Mouse (Mus musculus) G1E (cell line): ENCODE results near the gene Kifc1. TPM values are rescaled to one million over a fixed set of nuclear protein-coding genes. Genes with fewer than 3 reads are reported as not detected.
A peak's percentile ranks its signal among the peaks of the same experiment; 100 is the strongest.
"Not testable (repeated sequence)": the region's sequence is repeated elsewhere in the genome, so short reads cannot be mapped to it uniquely, and the experiment has no call there.

Experiments used
- ATAC-seq: 2 replicates; pipeline ENCODE4 v1.8.0; 2016; ENCODE audit warnings: mild to moderate bottlenecking; ENCODE audit not compliant: insufficient number of reproducible peaks, poor library complexity, low FRiP score, severe bottlenecking; ENCODE audit errors: extremely low read depth
- DNase-seq: peaks from one replicate; pipeline ENCODE4 v3.0.0; 2012; ENCODE audit warnings: low spot score
- H3K27me3 ChIP-seq: 2 replicates; pipeline ENCODE4 v1.6.1; 2012; ENCODE audit warnings: mild to moderate bottlenecking, low read length, inconsistent platforms; ENCODE audit not compliant: insufficient read depth
- H3K36me3 ChIP-seq: replicated peaks from 2 replicates; pipeline ENCODE3; 2012; ENCODE audit warnings: mild to moderate bottlenecking, inconsistent platforms
- H3K4me1 ChIP-seq: 2 replicates; pipeline ENCODE4 v1.6.1; 2012; ENCODE audit warnings: low read depth, low read length, inconsistent platforms, mixed read lengths; ENCODE audit not compliant: insufficient read depth
- H3K4me3 ChIP-seq: 2 replicates; pipeline ENCODE4 v1.5.1; 2012; ENCODE audit warnings: low read depth, mild to moderate bottlenecking, inconsistent platforms, low read length, moderate library complexity, mixed read lengths
- H3K9me3 ChIP-seq: replicated peaks from 2 replicates; pipeline ENCODE4 v1.6.1; 2012; ENCODE audit warnings: inconsistent platforms
- CTCF ChIP-seq: IDR thresholded peaks from 2 replicates; pipeline ENCODE4 v1.5.1; 2012; ENCODE audit warnings: low read depth, low read length, inconsistent platforms, mixed read lengths
- GATA1 ChIP-seq: IDR thresholded peaks from 2 replicates; pipeline ENCODE4 v1.6.1; 2012; ENCODE audit warnings: borderline replicate concordance, low read length, inconsistent platforms, mixed read lengths
- GATA2 ChIP-seq: IDR thresholded peaks from 2 replicates; pipeline ENCODE4 v1.6.1; 2012; ENCODE audit warnings: low read depth, low read length, inconsistent platforms, borderline replicate concordance
- POLR2AphosphoS5 ChIP-seq: IDR thresholded peaks from 2 replicates; pipeline ENCODE4 v1.6.1; 2012; ENCODE audit warnings: low read depth, low read length, inconsistent platforms; ENCODE audit not compliant: insufficient replicate concordance
- TAL1 ChIP-seq: conservative IDR thresholded peaks from 2 replicates; pipeline ENCODE4 v1.6.1; 2012; ENCODE audit warnings: low read depth, low read length, inconsistent platforms, mixed read lengths
- polyA plus RNA-seq: library from polyadenylated mRNA; stranded (reverse); fragments of >175 nt; gene quantifications from 2 replicates; pipeline ENCODE4 v1.2.3, GENCODE M21; 2012
- total RNA-seq, 2 experiments: library from RNA; stranded (forward) in 1 of 2; stranded (reverse) in 1 of 2; fragments of 200-1000 nt in 1 of 2; fragments of >200 nt in 1 of 2; fragmentation: Nextera tagmentation in 1 of 2; gene quantifications; 2 replicates each; pipeline ENCODE4 v1.2.3; 2014 to 2017

Gene Kifc1
- total and polyA plus RNA-seq, 3 experiments = 33.7 to 76.6 (median 58.2) TPM

DNA sequence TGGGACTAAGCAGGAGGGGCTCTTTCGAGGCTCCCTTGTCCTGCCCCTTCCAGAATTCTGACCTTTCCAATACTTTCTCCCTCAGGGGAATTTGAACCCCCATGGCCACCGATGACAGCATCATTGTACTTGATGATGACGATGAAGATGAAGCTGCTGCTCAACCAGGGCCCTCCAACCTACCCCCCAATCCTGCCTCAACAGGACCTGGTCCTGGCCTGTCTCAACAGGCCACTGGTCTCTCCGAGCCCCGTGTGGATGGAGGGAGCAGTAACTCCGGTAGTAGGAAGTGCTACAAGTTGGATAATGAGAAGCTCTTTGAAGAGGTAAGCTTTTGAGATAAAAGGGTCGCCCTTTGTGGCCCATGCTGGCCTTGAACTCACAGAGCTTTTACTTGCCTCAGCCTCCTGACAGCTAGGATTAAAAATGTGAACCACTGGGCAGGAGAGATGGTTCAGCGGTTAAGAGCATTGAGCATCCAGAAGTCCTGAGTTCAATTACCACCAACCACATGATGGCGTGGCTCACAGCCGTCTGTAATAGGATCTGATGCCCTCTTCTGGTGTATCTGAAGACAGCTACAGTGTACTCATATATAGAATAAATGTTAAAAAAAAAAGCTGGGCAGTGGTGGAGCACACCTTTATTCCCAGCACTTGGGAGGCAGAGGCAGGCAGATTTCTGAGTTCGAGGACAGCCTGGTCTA, 20.0 kb upstream of the Kifc1 start:
- Histone ChIP-seq H3K4me1 (peaks cover 78% of the 10 kb centered on the region), H3K9me3 (no peaks in the 10 kb centered on the region), H3K36me3 (peaks cover 50% of the 10 kb centered on the region), H3K27me3 (no peaks in the 10 kb centered on the region), H3K4me3 (peak overlapping the region; percentile 97)
- TF ChIP-seq GATA1 = no peak
- no peak for TF ChIP-seq GATA2
- TF ChIP-seq POLR2AphosphoS5 = no peak
- no peak for TF ChIP-seq CTCF
- TF ChIP-seq TAL1 = no peak
- DNase-seq (no peak), ATAC-seq (no peak)

DNA sequence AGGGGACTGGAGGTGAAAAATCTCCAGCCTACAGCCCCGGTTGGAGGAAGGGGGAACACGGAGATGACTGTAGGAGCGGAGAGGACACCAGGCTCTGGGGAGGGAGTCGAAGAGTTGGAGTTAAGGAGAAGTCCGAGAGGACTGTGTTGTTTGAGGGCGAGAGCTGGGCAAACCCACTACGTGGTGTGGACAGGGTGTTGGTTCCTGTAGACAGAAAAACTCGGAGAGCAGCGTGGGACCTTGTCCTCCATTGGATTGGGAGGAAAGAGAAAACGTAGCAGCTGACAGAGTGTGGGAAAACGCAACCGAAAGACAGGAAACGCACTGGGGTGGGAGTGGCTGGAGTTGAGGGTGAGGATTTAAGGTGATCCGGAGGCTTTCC, 19.4 kb upstream of the Kifc1 start:
- Histone ChIP-seq H3K36me3 (peaks cover 45% of the 10 kb centered on the region), H3K4me1 (peaks cover 73% of the 10 kb centered on the region), H3K4me3 (peak overlapping the region; percentile 97), H3K9me3 (no peaks in the 10 kb centered on the region), H3K27me3 (no peaks in the 10 kb centered on the region)
- no peak for ATAC-seq
- DNase-seq = peak; percentile 66
- TF ChIP-seq CTCF (no peak), GATA2 (no peak), TAL1 (no peak), POLR2AphosphoS5 (no peak)

DNA sequence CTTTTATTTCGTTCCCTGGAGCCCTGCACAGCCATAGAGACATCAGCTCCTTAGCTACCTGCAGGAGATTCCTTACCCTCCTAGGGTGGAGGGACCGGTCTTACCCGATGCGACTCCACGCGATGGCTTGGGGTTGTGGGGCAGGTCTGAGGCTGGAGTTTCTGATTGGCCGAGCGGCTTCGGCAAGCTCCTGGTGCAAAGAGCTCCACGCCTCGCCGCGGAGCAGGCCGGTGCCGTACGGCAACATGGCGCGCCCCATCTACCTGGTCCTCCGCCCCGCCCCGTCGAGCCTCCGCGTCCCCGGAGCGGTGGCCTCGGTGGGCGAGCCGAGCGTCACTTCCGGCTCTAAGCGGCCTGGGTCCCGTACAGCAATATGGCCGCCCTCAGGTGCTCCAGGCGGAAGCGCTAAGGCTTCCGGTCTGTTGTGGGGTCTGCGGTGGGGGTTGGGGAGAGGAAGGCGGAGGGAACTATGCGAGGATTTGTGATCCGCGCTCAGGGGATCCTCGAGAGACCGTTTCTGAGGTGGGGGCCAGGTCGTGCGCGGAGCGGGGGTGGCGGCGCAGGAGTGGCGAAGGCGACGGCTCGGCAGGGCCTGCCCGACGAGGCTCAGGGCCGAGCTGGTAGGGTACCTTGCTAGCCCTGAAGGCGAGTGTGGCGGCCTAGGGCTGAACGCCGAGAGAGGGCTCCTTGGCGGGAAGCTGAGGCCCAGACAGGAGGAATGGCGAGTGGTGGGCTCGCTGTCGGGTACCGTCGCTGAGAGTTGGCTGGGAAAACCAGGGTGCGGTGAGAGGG, 18.8 kb upstream of the Kifc1 start, which contains the start of gene Daxx:
Daxx (plus strand) TSS at position 338 of the 792 bp plus-strand sequence.
- peaks cover 71% of the 10 kb centered on the region for H3K4me1 ChIP-seq
- ATAC-seq = peak; percentile 87

DNA sequence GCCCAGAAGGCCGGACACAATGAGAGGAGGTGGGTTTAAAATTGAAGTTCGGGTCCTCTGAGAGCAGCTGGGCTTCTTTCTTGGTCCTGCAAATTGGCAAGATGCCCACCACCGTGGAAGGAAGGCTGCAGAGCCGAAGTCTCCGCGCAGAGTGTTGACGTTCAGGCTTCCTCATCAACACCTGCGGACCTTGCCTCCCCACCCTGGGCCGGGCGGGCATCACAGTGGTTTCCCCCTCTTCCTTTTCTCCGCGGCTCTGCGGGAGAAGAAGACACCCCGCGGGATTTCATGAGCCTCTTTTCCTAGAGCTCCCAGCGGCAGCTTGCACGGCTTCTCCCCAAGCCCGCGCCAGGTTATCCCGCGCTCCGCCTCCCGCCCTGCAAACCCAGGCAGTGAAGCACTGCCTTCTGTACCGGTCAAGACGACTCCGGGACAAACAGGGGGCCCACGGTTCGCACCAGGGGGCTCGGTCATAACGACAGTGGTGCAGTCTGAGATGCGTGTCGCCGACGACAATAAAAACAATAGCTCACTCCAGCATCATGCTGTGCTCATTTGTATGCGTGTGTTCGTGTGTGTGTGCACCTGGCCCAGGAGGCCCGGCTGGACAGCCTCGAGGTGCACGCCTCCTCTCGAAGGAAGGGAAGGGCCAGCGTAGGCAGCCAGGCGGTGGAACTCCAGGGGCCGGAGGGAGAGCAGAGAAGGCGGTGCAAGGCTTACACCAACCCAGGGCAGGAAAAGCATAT, 18.0 kb upstream of the Kifc1 start:
- H3K9me3 ChIP-seq = no peaks in the 10 kb centered on the region
- ATAC-seq (no peak), DNase-seq (peak; percentile 57)
- peaks cover 32% of the 10 kb centered on the region for H3K36me3 ChIP-seq
- peaks cover 71% of the 10 kb centered on the region for H3K4me1 ChIP-seq
- H3K4me3 ChIP-seq = peak overlapping the region; percentile 97
- H3K27me3 ChIP-seq = no peaks in the 10 kb centered on the region
- no peak for TF ChIP-seq POLR2AphosphoS5
- TF ChIP-seq GATA1 = no peak
- no peak for TF ChIP-seq GATA2
- TF ChIP-seq TAL1 = no peak
- no peak for TF ChIP-seq CTCF

More for the DNA sequence above, 18.8 kb upstream of the Kifc1 start, which contains the start of gene Daxx:
- TF ChIP-seq GATA2 (no peak), POLR2AphosphoS5 (no peak), GATA1 (no peak), TAL1 (no peak), CTCF (no peak)
- peak within 1 kb of the TSS; percentile 97 for H3K4me3 ChIP-seq
- H3K36me3 ChIP-seq = peaks cover 39% of the 10 kb centered on the region
- no peaks in the 10 kb centered on the region for H3K9me3 ChIP-seq
- peak; percentile 98 for DNase-seq
- H3K27me3 ChIP-seq = no peaks in the 10 kb centered on the region

DNA sequence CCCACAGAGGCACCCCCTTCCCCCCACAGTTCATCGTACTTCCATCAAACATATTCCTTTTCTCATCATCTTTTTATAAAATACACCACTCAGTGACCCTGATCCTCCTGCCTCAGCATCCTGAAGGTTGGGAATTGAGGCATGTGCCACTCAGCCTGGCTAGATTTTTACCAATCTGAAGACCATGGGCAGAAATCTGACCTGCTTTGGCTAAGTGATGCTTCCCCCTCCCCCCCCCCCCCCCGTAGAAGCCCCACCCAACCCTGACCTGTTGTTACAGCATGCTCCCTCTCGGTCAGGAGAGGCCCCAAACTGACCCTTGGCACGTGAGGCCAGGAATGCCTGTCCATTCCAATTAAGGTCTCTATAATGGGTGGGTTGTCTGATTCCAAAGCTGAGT, 14.4 kb upstream of the Kifc1 start, which contains the start of gene Platr17:
Platr17 (plus strand) TSS at position 301 of the 400 bp plus-strand sequence.
- not testable (repeated sequence) for H3K36me3 ChIP-seq, H3K4me3 ChIP-seq, H3K9me3 ChIP-seq, H3K27me3 ChIP-seq, DNase-seq, ATAC-seq
- peaks cover 70% of the 10 kb centered on the region for H3K4me1 ChIP-seq

DNA sequence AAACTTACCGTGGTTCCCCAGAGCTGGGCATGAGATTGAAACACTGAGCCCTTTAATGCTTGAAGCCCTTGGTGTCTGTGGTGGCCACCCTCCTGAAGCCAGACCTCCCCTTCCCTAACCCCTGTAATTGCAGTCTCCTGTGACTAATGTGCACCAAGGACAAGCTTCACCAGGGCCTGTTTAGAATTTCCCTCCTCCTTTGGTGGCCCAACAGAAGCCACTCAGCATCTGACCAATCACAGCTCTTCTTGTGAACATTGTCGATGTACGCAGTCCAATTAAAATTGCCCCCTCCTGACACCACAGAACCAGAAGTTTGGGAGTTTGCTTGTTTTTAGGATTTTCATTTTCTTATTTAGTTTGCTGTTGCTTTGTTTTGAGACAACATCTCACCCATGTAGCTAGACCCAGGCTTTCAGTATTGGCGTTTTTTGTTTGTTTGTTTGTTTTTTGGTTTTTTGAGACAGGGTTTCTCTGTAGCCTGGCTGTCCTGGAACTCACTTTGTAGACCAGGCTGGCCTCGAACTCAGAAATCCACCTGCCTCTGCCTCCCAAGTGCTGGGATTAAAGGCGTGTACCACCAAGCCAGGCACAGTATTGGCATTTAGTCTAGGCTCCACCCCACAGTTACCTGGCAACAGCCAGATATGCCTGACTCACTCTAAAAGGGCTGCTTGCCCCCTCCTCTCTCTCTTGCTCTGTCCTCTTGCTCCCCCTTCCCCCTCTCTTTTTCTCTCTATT, 13.6 kb upstream of the Kifc1 start:
- not testable (repeated sequence) for ATAC-seq, DNase-seq, H3K27me3 ChIP-seq, H3K9me3 ChIP-seq, H3K36me3 ChIP-seq, H3K4me3 ChIP-seq
- H3K4me1 ChIP-seq = peaks cover 76% of the 10 kb centered on the region
